Mouse (Mus musculus) erythroid progenitor cell, adult 5-6 weeks (primary cell): ENCODE measurements around the gene Commd2. TPM values are rescaled to one million over a fixed set of nuclear protein-coding genes. Genes with fewer than 3 reads are reported as not detected.

ENCODE experiments used
- ATAC-seq: replicated peaks from 2 replicates; pipeline ENCODE4 v1.8.0; 2016; ENCODE audit warnings: moderate number of reproducible peaks, mild to moderate bottlenecking, moderate TSS enrichment, inconsistent platforms; ENCODE audit not compliant: poor library complexity, low FRiP score, severe bottlenecking
- total RNA-seq, 2 experiments: library from RNA; stranded (forward) in 1 of 2; stranded (reverse) in 1 of 2; fragments of 150-400 nt in 1 of 2; fragments of 186-747, 209-891 nt in 1 of 2; gene quantifications; 2 replicates each; pipeline versions ENCODE4 v1.2.3 to v1.2.4; 2015 to 2017; ENCODE audit warnings: low replicate concordance in 2 of 2

Gene Commd2
- total RNA-seq (2015; ENCODE audit: low replicate concordance) (14.3 and 19.1 TPM in 2 replicates), total RNA-seq (2017; ENCODE audit: low replicate concordance) (0.45 and 0.77 TPM in 2 replicates)

DNA sequence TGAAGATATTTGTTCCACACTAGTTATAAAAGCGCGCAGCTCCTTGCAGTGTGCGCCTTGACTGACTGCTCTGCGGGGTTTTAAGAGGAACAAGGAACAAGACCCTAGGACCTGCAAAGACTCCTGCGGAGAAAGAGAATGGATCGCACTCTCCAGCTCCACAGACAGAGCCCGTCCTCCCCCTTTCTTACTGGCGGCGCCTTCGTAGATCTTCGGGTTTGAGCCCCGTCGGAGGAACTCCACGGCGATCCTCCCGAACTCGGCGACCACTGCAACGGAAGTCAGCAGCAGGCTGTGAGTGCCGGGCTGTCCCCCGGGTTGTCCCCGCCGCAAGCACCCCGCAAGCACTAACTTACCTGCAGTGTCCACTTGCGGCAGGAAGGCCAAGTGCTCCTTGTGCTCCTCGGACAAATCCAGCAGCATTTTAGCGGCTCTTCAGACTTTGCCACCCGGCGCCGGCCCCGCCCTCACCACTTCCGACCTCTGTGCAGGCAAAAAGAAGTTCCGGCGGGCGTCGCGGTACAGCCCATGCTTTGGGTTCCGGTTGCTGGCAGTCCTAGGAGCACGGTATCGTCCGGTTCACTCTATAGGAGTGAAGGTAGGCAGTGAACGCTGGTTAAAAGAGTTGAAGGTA, at the start of gene Commd2:
Gene Commd2, minus strand, starts transcription at position 485 of the 634 bp plus-strand sequence.
- peak; percentile 96 for ATAC-seq

DNA sequence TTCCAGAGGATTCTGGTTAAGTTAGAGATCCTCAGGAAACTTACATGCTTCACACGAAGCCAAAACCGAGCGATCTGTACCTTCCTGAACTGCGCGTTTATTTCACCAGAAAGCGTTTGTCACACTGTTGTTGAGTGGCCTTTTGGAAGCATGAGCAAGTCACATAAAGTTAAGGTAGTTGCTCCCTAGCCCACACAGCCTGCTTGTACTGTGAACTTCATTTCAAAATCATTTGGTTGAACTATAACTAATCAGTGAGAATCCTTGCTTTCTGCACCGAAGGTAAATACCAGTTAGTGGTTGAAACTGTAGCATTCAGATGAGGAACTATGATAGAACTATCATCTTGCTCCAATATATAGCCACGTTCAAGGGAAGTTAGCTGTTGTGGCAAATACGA, 45.3 kb upstream of the Commd2 start:
- ATAC-seq: no peak

DNA sequence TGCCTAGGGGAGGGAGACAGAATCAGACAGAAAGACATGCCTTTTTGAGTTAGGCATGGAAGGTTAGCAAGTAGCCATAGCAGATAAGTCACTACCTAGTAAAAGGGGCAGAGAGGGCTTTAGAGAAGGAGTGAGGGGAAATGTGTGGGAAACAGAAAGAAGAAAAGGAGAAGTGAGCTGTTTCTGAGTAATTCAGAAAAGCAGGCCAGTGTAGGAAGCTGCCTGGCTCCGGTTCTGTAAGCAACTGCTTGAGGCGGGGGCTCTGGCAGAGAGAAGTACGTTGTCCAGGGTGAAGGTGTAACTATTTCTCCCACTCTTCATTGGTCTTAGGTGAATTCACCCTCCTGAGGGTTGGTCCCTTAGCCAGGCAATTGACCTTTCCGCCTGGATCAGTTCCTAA, 44.7 kb upstream of the Commd2 start:
- ATAC-seq: no peak

DNA sequence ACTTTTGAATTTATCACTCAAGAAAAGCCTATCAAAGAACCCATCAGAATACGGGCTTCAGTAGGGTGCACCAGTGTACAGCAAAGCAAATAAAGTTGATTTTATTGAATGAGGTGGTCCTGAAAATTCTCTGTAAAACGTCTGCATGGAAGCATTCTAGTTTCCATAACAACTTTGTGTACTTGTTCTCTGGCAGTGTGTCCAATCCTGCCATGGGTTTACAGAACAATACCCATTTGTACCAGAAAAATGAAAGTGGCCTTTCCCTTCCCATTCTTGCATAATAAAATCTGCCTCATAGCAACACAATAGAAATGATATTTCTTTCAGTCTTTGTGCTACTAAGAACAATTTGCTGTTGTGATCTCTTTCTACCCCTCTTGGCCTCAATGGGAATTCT, 41.2 kb upstream of the Commd2 start, which contains the start of gene Ankub1:
Gene Ankub1, minus strand, starts transcription at position 81 of the 400 bp plus-strand sequence.
- no peak for ATAC-seq

DNA sequence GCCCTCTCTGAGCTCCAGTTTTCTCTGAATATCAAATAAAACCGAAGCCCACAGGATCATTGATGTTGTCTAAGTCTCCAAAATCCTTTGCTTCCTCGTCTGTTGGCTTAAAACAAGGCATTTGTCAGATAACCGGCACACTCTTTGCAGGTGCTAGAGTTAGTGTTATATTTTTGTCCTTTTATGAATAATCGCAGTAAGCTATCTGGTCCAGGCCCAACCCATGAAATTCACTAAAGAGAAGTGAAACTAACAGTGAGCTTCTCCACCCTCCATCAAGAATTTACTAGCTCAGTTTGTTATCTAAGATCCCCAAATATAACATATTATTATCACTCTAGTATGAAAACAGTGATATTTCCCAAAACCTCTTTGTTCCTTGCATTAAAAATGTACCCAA, 40.3 kb upstream of the Commd2 start:
- ATAC-seq: no peak

DNA sequence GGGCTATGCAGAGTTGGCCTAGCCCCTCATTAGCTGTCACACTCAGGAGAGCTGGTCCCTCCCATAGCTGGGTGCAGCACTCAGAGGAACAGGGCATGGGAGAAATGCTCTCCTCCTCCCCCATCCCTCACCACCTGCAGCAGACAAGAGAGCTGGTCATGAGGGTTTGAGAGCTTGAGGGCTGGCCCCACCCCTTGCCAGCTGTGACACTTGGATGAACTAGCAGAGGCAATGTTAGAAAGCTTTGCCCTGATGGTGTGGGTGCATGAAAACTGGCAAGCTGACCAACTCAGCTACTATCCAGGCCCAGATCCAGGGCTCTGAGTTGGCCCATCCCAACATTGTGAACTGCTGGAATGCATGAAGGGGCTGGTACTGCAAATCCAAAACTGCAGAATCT, 26.3 kb upstream of the Commd2 start:
- ATAC-seq: no peak

DNA sequence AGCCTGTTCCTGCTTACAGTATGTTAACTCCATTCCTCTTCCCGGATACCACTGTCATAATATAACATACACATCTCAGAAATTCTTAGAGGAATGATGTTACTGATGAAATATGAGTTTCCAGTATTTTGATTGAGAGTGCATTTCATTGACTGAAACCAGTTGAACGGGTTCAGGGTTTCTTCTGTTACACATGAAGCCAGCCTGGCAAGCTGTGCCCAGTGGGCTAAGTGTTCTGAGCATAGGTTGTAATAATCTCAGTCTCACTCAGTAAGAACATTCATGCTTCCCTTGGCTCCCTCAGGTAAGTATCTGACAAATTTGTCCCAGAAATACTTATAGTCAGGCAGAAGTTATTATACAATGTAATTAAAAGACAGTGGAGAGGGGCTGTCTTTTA, 22.6 kb upstream of the Commd2 start:
- no peak for ATAC-seq

DNA sequence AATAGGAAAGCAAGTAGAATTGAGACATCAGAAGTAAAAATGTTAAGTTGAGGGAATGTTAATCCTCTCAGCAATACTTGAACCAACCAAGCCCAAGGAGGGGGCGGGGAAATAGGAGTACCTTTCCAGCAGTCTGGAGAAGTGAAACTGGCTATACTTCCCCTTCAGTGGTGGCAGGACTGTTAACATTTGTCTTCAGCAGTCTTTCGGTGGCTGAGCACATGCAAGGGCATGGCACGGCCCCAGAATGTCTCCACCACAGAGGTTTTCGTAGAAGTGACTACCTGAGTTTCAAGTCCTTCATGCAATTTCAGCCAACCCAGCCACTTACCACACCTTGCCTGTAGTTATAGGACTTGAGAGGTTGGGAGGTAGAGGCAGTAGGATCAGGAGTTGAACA, 22.1 kb upstream of the Commd2 start:
- no peak for ATAC-seq

DNA sequence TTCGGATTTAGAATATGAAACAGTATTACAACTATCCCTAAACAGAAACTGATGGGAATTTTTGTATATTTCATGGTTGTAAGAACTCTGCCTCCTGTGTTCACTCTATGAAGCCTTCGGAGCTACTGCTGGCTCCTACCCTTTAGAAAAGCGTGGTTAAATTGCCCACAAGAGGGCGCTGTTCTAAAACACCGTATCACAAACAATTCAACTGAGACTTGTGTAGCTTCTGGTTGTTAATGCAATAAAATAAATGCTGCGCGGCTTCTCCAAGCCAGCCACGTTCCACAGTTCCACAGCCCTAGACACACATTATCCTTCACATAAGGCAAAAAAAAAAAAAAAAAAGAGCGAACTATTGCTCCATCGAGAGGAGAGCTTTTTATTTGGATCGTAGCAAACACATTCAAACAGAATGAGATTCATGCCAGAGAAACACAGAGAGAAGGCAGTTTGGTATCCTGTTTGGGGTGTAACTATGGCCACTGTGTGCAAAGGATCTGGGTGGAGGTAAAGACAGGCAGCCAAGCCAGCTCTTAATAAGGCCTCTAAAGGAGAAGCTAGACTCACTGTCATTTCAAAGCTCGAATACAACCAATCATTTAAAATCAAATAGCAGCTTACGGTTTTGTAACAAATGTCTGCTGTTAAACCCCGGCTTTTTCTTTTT, 15.7 kb upstream of the Commd2 start:
- no peak for ATAC-seq

DNA sequence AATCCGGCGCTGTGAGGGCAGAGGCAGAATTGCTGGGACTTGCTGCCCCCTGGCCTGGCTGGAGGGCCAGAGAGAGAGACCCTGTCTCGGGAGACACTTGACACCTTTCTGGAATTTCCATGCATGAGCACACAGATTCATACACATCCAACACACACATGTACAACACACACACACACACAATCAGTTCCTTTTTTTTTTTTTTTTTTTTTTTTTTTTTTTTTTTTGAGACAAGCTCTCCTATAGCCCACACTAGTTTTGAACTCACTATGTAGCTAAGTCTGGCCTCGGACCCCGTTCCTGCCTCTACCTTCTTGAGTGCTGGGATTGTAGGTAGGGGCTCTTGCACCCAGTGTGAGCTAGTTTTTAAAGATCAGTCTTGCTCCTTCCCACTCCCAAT, 14.4 kb upstream of the Commd2 start:
- no peak for ATAC-seq

DNA sequence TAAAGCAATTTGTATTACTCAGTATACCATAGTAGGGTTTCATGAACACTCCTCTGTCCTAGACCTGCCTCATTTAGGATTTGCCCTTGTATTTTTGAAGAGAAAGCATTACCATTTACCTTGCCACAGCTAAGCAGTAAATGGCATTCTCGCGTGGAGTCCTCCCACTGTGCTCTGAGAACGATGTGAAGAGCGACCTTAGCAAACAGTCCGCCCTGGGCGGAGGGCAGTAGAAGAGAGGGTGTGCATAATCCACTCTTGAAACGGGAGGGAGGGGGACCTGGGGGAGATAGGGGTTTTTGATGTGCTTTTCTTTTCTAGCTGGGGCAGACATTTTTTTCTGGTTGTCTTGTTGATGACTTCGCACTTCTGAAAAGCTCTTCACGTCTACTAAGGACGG, 13.2 kb upstream of the Commd2 start:
- ATAC-seq: no peak

DNA sequence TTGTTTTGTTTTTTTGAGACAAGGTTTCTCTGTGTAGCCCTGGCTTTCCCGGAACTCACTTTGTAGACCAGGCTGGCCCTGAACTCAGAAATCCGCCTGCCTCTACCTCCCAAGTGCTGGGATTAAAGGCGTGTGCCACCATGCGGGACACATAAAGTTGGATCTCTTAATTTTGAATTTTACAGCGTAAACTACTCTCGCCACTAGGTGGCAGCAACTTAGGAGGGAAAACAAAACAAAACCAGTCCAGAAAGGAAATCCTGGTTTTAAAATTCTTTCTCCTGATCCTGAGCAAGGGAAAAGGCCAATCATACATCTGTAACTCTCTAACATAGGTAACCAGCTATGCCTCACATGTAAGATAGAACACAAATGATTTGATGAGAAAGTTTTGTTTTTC, 12.2 kb upstream of the Commd2 start:
- no peak for ATAC-seq

DNA sequence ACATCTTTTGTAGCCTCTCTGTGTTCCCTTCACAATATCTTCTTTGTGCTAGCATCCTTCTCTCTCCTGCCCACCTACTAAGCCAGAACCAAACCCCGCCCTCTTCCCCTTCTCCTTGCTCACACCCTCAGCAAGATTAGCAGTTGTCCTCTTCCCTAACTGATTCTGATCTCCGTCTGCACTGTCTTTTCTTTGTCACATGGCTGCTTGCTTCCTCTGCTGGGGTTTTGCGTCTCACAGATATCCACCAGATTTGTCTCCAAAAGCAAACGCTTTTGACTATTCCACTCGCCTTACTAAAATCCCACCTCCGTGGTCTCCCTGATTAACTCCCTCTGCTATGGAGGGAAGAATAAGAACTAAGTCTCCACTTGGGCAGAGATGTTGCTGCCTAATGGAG, 7.1 kb upstream of the Commd2 start:
- no peak for ATAC-seq

DNA sequence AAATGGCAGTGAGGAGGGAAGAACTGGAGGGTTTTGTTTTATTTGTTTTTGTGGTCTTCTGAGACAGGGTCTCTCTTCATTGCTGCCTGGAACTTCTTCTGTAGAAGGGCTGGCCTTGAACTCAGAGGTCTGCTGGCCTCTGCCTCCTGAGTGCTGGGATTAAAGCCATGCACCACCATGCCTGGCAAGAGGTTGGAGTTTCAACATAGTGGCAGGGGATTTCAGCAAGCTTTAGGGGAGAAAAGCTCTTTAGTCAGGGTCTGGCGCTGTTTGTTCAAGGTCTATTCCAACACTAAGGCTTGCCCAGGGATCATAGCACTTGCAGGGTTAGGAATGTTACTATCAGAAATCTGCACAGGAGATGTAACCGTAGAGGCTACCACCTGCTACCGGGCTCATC, 2.1 kb upstream of the Commd2 start:
- no peak for ATAC-seq

DNA sequence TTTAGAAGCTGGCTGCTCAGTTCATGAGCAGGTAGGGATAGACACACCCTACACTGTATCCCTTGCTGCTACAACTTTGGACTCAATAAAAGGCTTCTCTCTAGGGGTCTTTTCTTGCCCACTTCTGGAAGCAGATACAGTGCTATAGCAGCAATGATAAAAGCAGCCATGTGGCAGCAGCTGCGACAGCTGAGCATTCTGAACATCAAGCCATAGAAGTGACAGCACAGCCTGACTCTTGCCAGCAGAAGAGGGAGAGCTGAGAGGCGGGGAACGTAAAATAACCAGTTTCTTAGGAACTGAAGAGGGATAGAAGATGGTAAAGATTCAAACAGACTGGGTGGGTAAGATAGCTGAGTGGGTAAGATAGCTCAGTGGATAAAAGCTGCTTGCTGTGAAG, 970 bp upstream of the Commd2 start:
- ATAC-seq: no peak

DNA sequence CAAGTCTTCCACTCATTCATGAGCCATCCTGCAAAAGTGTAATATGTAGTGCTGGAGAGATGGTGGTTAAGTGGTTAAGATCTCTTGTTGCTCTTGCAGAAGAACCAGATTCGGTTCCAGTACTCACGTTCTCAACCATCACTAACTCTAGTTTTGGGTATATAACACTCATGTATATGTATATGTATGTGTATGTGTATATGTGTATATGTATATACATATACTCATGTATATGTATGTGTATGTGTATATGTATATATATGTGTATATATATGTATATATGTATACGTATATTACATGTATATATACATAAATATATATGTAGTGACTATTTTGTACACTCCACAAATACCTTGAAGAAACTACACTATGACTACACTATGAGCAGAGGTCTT, 347 bp upstream of the Commd2 start:
- ATAC-seq: no peak

DNA sequence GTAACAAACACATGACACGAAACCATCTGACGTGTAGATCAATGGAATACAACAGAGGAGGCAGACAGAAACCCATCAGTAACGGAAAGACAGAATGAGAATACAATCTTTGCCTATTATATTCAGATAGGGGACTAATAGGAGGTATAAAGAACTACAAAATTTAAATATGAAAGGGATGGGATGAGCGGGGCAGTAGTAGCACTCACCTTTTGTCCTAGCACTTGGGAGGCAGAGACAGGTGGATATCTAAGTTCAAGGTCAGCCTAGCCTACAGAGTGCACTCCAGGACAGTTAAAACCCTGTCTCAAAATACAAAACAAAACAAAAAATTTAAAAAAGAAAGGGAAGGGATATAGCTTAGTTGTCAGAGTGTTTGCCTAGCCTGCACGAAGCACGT, 8.3 kb downstream of the Commd2 start:
- ATAC-seq: no peak

DNA sequence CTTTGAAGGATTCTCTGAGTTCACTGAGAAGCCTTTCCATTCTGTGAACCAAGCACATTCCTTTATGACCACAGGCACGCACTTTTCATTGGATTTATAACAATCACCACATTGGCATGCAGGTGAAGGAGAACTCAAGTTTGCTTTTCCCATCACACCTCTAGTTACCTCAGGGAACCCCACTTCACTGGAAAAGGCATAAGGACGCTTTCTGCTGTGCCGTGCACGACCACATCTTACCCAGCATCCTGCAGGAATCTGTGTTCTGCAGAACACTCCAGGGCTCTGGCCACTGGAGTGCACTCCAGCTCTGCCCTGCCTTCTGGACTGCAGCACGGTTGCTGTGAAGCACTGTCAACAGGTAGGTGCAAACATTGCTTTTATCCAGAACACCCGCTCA, 13.9 kb downstream of the Commd2 start:
- ATAC-seq: no peak

DNA sequence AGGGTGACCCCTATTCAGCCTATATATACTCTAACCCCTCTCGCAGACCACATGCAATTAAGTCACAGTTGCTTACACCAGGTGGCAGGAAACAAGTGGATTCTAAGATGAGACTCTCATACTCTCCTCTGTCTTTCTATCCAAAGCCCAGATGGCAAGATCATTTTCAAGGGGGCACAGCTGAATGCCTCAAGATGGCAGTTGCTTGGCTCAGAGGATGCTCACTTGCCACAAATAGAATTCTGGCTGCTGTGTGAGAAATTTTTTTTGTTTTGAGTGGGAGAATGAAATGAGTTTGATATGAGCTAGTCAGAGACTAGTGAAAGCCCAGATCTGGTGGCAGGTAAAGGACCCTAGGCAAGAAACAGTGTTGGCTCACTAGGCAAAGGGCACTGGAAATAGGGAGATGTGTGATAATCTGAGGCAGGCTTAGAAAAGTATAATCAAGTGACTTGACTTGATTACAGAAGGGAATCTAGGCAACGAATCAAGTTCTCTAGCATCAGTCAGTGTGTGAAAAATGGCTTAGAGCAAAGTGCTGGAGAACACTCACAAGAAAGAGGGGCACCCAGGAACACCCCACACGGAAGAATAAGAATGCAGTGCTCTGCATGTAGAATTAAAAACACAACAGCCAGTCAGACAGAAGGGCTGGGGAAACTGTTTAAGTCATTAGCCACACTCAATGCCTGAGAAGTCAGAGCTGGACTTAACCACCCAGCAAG, 16.6 kb downstream of the Commd2 start:
- no peak for ATAC-seq

DNA sequence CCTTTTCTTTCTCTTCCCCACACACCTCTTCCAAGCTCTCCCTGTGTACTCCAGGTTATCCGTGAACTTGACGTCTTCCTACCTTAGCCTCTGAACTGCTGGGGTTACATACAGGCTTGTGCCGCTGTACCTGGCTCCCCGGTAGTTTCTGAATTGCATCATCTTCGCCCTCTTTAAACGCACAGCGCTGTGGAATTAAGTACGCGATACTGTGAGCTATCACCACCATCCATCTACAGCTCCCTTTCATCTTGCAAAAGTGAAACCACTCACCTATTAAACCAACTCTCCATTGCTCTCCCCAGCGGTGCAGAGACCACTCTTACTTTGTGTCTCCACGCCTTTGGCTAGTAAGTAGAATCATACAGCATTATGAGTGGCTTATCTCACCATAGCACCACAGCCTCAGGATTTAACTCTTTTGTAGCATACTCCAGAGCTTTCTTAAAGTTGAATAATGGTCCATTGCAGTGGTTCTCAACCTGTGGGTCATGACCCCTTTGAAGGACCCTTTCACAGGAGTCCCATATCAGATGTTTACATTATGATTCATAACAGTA, 24.5 kb downstream of the Commd2 start:
- ATAC-seq: no peak
